Mouse (Mus musculus) C2C12 (cell line): Measurements from ENCODE around the gene Khdc4.
A peak's percentile ranks its signal among the peaks of the same experiment; 100 is the strongest.

Experiments used
- CEBPB ChIP-seq: IDR thresholded peaks from one replicate; pipeline ENCODE4 v1.6.1; 2011; ENCODE audit warnings: low read depth, mild to moderate bottlenecking, control low read depth, moderate library complexity
- CTCF ChIP-seq: IDR thresholded peaks from one replicate; pipeline ENCODE4 v1.5.1; 2011; ENCODE audit not compliant: control insufficient read depth, insufficient read depth, insufficient read length
- FOSL1 ChIP-seq: IDR thresholded peaks from one replicate; pipeline ENCODE4 v1.8.0; 2011; ENCODE audit warnings: mild to moderate bottlenecking, low read length; ENCODE audit not compliant: poor library complexity, insufficient read depth, severe bottlenecking
- MAX ChIP-seq: IDR thresholded peaks from one replicate; pipeline ENCODE4 v1.6.1; 2011; ENCODE audit warnings: mild to moderate bottlenecking, control low read depth
- MYOD1 ChIP-seq: IDR thresholded peaks from one replicate; pipeline ENCODE4 v1.6.1; 2011; ENCODE audit warnings: low read depth; ENCODE audit not compliant: control insufficient read depth, insufficient read length
- MYOG ChIP-seq: IDR thresholded peaks from one replicate; pipeline ENCODE4 v1.6.1; 2011; ENCODE audit not compliant: control insufficient read depth, insufficient read length; ENCODE audit errors: extremely low read depth
- USF1 ChIP-seq: IDR thresholded peaks from one replicate; pipeline ENCODE4 v1.6.1; 2011; ENCODE audit warnings: low read depth, mild to moderate bottlenecking, control low read depth, moderate library complexity

DNA sequence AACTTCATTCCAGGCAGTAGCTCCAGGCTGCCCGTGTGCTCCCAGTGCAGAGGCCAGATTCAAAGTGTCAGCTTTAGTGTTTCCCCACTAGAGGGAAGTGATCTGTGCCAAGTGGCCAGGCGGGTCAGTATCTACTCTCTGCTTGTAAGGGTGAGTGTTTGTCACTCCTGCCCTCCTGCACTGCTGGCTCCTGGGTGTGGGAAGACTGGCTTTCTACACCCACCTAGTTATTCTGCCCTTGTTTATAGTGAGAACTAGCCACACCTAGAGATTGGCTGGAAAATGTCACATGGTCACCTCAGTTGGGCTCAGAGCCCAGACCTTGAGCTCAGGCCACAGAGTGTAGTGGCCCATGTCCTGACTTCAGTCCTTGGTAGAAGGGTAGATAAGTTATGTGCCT lies 33.5 kb downstream of the Khdc4 start:
- no peak for TF ChIP-seq CTCF
- TF ChIP-seq CEBPB = no peak
- TF ChIP-seq MYOD1 = no peak
- peak; percentile 6 for TF ChIP-seq USF1
- TF ChIP-seq MAX = no peak
- no peak for TF ChIP-seq FOSL1
- TF ChIP-seq MYOG = no peak
